Mouse (Mus musculus) ES-E14 (cell line): ENCODE data around the gene Icmt. TPM values are rescaled to one million over a fixed set of nuclear protein-coding genes. Genes with fewer than 3 reads are reported as not detected.

Experiments used
- DNase-seq: peaks from one replicate; pipeline ENCODE4 v3.0.0-alpha.2; 2013; ENCODE audit warnings: low read depth, low spot score
- H3K27ac ChIP-seq: 2 replicates; pipeline ENCODE4 v1.5.1; 2012; ENCODE audit warnings: low read depth, mild to moderate bottlenecking, low read length, moderate library complexity, mixed read lengths; ENCODE audit not compliant: poor library complexity, insufficient read depth, severe bottlenecking
- H3K36me3 ChIP-seq: 2 replicates; pipeline ENCODE4 v1.6.1; 2012; ENCODE audit warnings: mild to moderate bottlenecking, low read length, moderate library complexity, mixed read lengths; ENCODE audit not compliant: control insufficient read depth, poor library complexity, insufficient read depth, severe bottlenecking
- H3K4me1 ChIP-seq, 2 experiments: fragments of 150-350 bp in 1 of 2; sonication (generic) in 1 of 2; 2 replicates each; pipeline ENCODE4 v1.6.1; 2012; ENCODE audit warnings: low read length in 2 of 2, mild to moderate bottlenecking in 1 of 2, mixed read lengths in 1 of 2; ENCODE audit not compliant: control insufficient read depth in 2 of 2, insufficient read depth in 2 of 2, poor library complexity in 1 of 2
- H3K4me3 ChIP-seq, 2 experiments: fragments of 150-350 bp in 1 of 2; sonication (generic) in 1 of 2; 2 replicates each; pipeline ENCODE4 v1.5.1; 2012; ENCODE audit warnings: low read length in 2 of 2, low read depth in 1 of 2, mild to moderate bottlenecking in 1 of 2, mixed read lengths in 1 of 2; ENCODE audit not compliant: insufficient read depth in 1 of 2, poor library complexity in 1 of 2, severe bottlenecking in 1 of 2
- H3K9ac ChIP-seq: 2 replicates; pipeline ENCODE4 v1.6.1; 2012; ENCODE audit warnings: low read depth, mild to moderate bottlenecking, low read length, mixed read lengths; ENCODE audit not compliant: poor library complexity, insufficient read depth, severe bottlenecking
- H3K9me3 ChIP-seq: fragments of 150-350 bp; sonication (generic); 2 replicates; pipeline ENCODE4 v1.6.1; 2012; ENCODE audit warnings: low read depth, mild to moderate bottlenecking, low read length; ENCODE audit not compliant: control insufficient read depth, insufficient read depth
- CHD2 ChIP-seq: IDR thresholded peaks from 2 replicates; pipeline ENCODE4 v1.6.1; 2014; ENCODE audit warnings: mild to moderate bottlenecking, low read depth, low read length, inconsistent platforms
- HCFC1 ChIP-seq: IDR thresholded peaks from 2 replicates; pipeline ENCODE4 v1.6.1; 2012; ENCODE audit warnings: low read length, inconsistent platforms, borderline replicate concordance; ENCODE audit not compliant: insufficient read depth
- MAFK ChIP-seq: IDR thresholded peaks from 2 replicates; pipeline ENCODE4 v1.6.1; 2014; ENCODE audit warnings: mild to moderate bottlenecking, low read depth, low read length, inconsistent platforms; ENCODE audit not compliant: insufficient read depth
- ZC3H11A ChIP-seq: IDR thresholded peaks from 2 replicates; pipeline ENCODE4 v1.6.1; 2012; ENCODE audit warnings: low read depth, mild to moderate bottlenecking, inconsistent platforms, low read length, borderline replicate concordance
- ZNF384 ChIP-seq: IDR thresholded peaks from 2 replicates; pipeline ENCODE4 v1.6.1; 2012; ENCODE audit warnings: low read depth, low read length, inconsistent platforms
- in situ Hi-C, 2 experiments: fragments of 600-800 bp; cut with MboI; formaldehyde crosslinking; loops; one replicate each; pipeline ENCODE4 v1.15.1; 2025; ENCODE audit warnings: low sequenced_read_pairs in 2 of 2, inconsistent platforms in 1 of 2; ENCODE audit not compliant: unreplicated experiment in 2 of 2
- total RNA-seq: library from RNA; depleted of rRNA; stranded (reverse); fragments of 300-350 nt; gene quantifications from 2 replicates; pipeline ENCODE4 v1.2.3, GENCODE M21; 2012

Gene Icmt
- total RNA-seq, 1 experiment = 47.7 TPM

- H3K36me3 ChIP-seq = no peaks in the 10 kb centered on the region
- H3K4me3 ChIP-seq = peak overlapping the region; percentile 35 to 54; a peak in 3 of 4 replicates
- no peaks in the 10 kb centered on the region for H3K9me3 ChIP-seq
- TF ChIP-seq ZC3H11A = no peak
- no peak for TF ChIP-seq CHD2
- TF ChIP-seq ZNF384 = no peak
- no peak for TF ChIP-seq HCFC1
- TF ChIP-seq MAFK = no peak
- peaks cover 7 to 22% of the 10 kb centered on the region in 2 experiments; a peak in 2 of 4 replicates for H3K4me1 ChIP-seq
- in situ Hi-C loops = no loop called here
- H3K9ac ChIP-seq = peak overlapping the region; percentile 23
- no peak overlapping the region for H3K27ac ChIP-seq
- DNase-seq = no peak
Measured at GRCm38 (mm10) chr4:152282721-152283120, 14.3 kb upstream of the Icmt start.

DNA sequence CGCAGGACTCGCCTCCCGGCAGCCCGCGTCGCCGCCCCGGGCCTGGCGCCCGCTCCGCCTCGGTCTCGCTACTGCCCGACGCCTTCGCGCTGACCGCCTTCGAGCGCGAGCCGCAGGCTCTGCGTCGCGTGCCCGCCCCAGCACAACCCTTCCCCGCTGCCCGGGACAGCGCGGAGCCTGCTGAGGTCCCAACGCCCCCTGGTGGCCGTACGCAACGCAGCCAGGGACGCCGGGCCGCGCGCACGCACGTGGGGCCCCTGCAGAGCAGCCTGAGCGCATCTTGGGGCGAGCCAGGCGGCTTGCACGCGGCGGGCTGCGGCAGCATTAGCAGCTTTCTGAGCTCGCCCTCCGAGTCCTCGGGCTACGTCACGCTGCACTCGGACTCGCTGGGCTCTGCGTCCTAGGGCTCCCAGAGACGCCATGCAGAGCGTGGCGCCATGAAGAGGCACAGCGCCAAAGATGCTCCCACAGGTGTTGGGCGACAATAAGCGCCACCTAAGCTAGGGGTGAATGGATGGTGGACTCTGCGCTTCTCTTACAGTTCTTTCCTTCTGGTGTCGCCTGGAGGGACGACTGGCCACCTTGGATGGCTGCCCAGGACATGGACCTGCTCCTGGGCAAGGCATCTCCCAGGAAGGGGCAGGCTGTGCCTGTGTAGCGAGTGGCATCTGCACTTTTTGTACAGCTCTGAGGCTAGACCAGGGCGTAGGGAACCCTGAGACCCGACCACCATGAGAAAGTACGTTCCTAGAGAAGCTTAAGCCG is 13.7 kb upstream of the Icmt start:
- Histone ChIP-seq H3K9me3 (no peaks in the 10 kb centered on the region), H3K36me3 (no peaks in the 10 kb centered on the region), H3K4me3 (peak overlapping the region; percentile 35 to 54; a peak in 3 of 4 replicates), H3K27ac (no peak overlapping the region), H3K4me1 (peaks cover 7 to 28% of the 10 kb centered on the region in 2 experiments; a peak in 2 of 4 replicates), H3K9ac (peak overlapping the region; percentile 23)
- TF ChIP-seq ZNF384 (no peak), CHD2 (no peak), HCFC1 (no peak), ZC3H11A (no peak), MAFK (no peak)
- in situ Hi-C loops = no loop called here
- DNase-seq = peak; percentile 52

DNA sequence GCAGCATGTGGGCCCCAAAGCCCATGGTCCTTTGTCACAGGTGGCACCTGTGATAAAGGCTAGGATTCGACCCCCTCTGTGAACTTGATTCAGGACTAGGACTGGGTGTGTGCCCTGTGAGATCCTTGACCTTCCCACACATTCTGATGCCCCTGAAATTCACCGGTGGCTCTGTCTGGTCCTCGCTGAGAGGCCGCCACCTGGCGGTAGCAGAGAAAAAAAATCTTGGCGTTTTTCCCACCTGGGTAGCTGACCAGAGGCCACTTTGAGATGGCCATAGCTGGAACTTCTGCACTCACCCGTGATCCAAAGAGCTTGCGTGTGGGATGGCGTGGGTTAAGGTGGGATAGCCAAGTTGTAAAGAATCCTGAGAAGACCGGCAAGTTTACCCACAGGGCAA is 11.5 kb upstream of the Icmt start:
- H3K9me3 ChIP-seq = no peaks in the 10 kb centered on the region
- no peak overlapping the region for H3K9ac ChIP-seq
- no peak for DNase-seq
- TF ChIP-seq MAFK = no peak
- no peak for TF ChIP-seq HCFC1
- no peak for TF ChIP-seq CHD2
- TF ChIP-seq ZNF384 = no peak
- no peak for TF ChIP-seq ZC3H11A
- in situ Hi-C loops = no loop called here
- H3K36me3 ChIP-seq = no peaks in the 10 kb centered on the region
- H3K27ac ChIP-seq = no peak overlapping the region
- H3K4me1 ChIP-seq = peaks cover 7 to 31% of the 10 kb centered on the region in 2 experiments; a peak in 2 of 4 replicates
- no peak overlapping the region for H3K4me3 ChIP-seq

GRCm38 (mm10) chr4:152286183-152286582 is 10.8 kb upstream of the Icmt start:
- no peak overlapping the region for H3K9ac ChIP-seq
- H3K27ac ChIP-seq = no peak overlapping the region
- H3K9me3 ChIP-seq = no peaks in the 10 kb centered on the region
- H3K36me3 ChIP-seq = no peaks in the 10 kb centered on the region
- in situ Hi-C loops = no loop called here
- peak overlapping the region; percentile 44 to 63 for H3K4me3 ChIP-seq
- peaks cover 7 to 33% of the 10 kb centered on the region in 2 experiments; a peak in 2 of 4 replicates for H3K4me1 ChIP-seq
- peak; percentile 47 for DNase-seq
- TF ChIP-seq CHD2 = no peak
- TF ChIP-seq HCFC1 = no peak
- TF ChIP-seq ZNF384 = no peak
- TF ChIP-seq MAFK = no peak
- no peak for TF ChIP-seq ZC3H11A
